Mouse (Mus musculus): ENCODE results near the gene Nrg4. TPM values are rescaled to one million over a fixed set of nuclear protein-coding genes. Genes with fewer than 3 reads are reported as not detected.

Gene Nrg4
- 1.4 TPM for polyA plus RNA-seq (2014; fragmentation: Illumina TruSeq; extraction: RNeasy Lipid Tissue Mini Kit (QIAGEN cat#74804); ENCODE audit: low read depth, low replicate concordance)

GRCm38 (mm10) chr9:55326515-55327233, at the start of gene Nrg4, which contains the start of gene Tmem266:
Nrg4 (minus strand) TSS chr9:55326844.
Tmem266 (plus strand) TSS chr9:55326913.

GRCm38 (mm10) chr9:55208790-55209481, 117.7 kb downstream of the Nrg4 start, which contains the start of gene Fbxo22:
Fbxo22 (plus strand) TSS chr9:55208925.

Other genes with a start within 250 kb of the Nrg4 start
- gene Ube2q2, start 178.0 kb downstream of the Nrg4 start, polyA plus RNA-seq (2014; fragmentation: Illumina TruSeq; extraction: RNeasy Lipid Tissue Mini Kit (QIAGEN cat#74804); ENCODE audit: low read depth, low replicate concordance), result 104 TPM
- 51.2 TPM for gene Fbxo22, start 117.9 kb downstream of the Nrg4 start, polyA plus RNA-seq (2014; fragmentation: Illumina TruSeq; extraction: RNeasy Lipid Tissue Mini Kit (QIAGEN cat#74804); ENCODE audit: low read depth, low replicate concordance)
- gene Tmem266, start 69 bp upstream of the Nrg4 start, polyA plus RNA-seq (2014; fragmentation: Illumina TruSeq; extraction: RNeasy Lipid Tissue Mini Kit (QIAGEN cat#74804); ENCODE audit: low read depth, low replicate concordance), result not detected
- gene Etfa, start 185.4 kb upstream of the Nrg4 start, polyA plus RNA-seq (2014; fragmentation: Illumina TruSeq; extraction: RNeasy Lipid Tissue Mini Kit (QIAGEN cat#74804); ENCODE audit: low read depth, low replicate concordance), result 309 TPM
- 0.28 TPM for gene Isl2, start 211.8 kb upstream of the Nrg4 start, polyA plus RNA-seq (2014; fragmentation: Illumina TruSeq; extraction: RNeasy Lipid Tissue Mini Kit (QIAGEN cat#74804); ENCODE audit: low read depth, low replicate concordance)

All from sigmoid colon, adult 10 weeks (tissue).